22 mouse cellular contexts compared by ENCODE assay signal in genomic region chr1:35372751-35373150, GRCm38 (mm10).
DNase-seq lines count a peak whose midpoint lies in the region; ATAC-seq lines count a peak whose summit lies in the region.
"Had no signal": no experiment of that assay in that cellular context is flagged by ENCODE, and none has a peak within 500 bp of the region (broad histone marks: within the 10 kb centered on the region; RNA-seq: fewer than 3 reads in every experiment).

No protein-coding gene starts in this region.

- no peak overlapping the region for H3K27ac ChIP-seq in hindbrain, embryonic 14.5 days
- H3K27ac ChIP-seq in hindbrain, embryonic 12.5 days, result no peak overlapping the region

- no peak overlapping the region for H3K4me2 ChIP-seq in hindbrain, embryonic 14.5 days (replicated peaks)
- H3K4me2 ChIP-seq in hindbrain, embryonic 12.5 days (replicated peaks), result no peak overlapping the region

- 77% methylated on average over 4 of the region's 4 CpGs for WGBS in hindbrain, embryonic 14.5 days
- WGBS in hindbrain, embryonic 12.5 days, result 87% methylated on average over 4 of the region's 4 CpGs

- H3K36me3 ChIP-seq in hindbrain, embryonic 14.5 days (replicated peaks; ENCODE audit: control insufficient read depth, insufficient read depth), result no peaks in the 10 kb centered on the region
- H3K36me3 ChIP-seq in hindbrain, embryonic 12.5 days, result no peaks in the 10 kb centered on the region
- H3K36me3 ChIP-seq: G1E had no signal

- H3K9me3 ChIP-seq in hindbrain, embryonic 14.5 days (ENCODE audit: control insufficient read depth, low read length), result no peaks in the 10 kb centered on the region
- H3K9me3 ChIP-seq in hindbrain, embryonic 12.5 days (replicated peaks), result no peaks in the 10 kb centered on the region
- H3K9me3 ChIP-seq: G1E had no signal

- H3K27me3 ChIP-seq in hindbrain, embryonic 14.5 days (ENCODE audit: control insufficient read depth, insufficient read depth, low read length), result no peaks in the 10 kb centered on the region
- no peaks in the 10 kb centered on the region for H3K27me3 ChIP-seq in hindbrain, embryonic 12.5 days
- H3K27me3 ChIP-seq: CH12.LX, Patski had no signal

- DNase-seq in Muller cell, postnatal 12 days (ENCODE audit: inconsistent ontology term), result peak; percentile 66
- peak; percentile 5 for DNase-seq in retina, embryonic 14.5 days (ENCODE audit: low spot score)
- peak; percentile 59 for DNase-seq in retina, postnatal 1 day
- no peak for DNase-seq in kidney, adult 8-10 months
- DNase-seq in hindbrain, embryonic 14.5 days (ENCODE audit: low spot score), result no peak
- DNase-seq: adrenal gland, adult 2 months; adrenal gland, adult 8-10 months; adrenal gland, postnatal 10 days; adrenal gland, postnatal 14 days; adrenal gland, postnatal 25 days; adrenal gland, postnatal 36 days; B cell, adult 2 months; cerebellum, adult 11 months; cerebellum, adult 11-12 months; cerebellum, adult 18-20 months; cerebellum, adult 2 months had no signal

- H3K9ac ChIP-seq in hindbrain, embryonic 14.5 days, result no peak overlapping the region
- no peak overlapping the region for H3K9ac ChIP-seq in hindbrain, embryonic 12.5 days

- no peak overlapping the region for H3K4me3 ChIP-seq in hindbrain, embryonic 14.5 days (replicated peaks; ENCODE audit: low read length)
- H3K4me3 ChIP-seq in hindbrain, embryonic 12.5 days, result no peak overlapping the region

- H3K4me1 ChIP-seq in hindbrain, embryonic 14.5 days (replicated peaks; ENCODE audit: control insufficient read depth, insufficient read depth, low read length), result no peaks in the 10 kb centered on the region
- no peaks in the 10 kb centered on the region for H3K4me1 ChIP-seq in hindbrain, embryonic 12.5 days

- no peak for ATAC-seq in hindbrain, embryonic 14.5 days (ENCODE audit: low FRiP score)
- ATAC-seq in hindbrain, embryonic 12.5 days (ENCODE audit: low FRiP score), result no peak
- ATAC-seq: activated CD4-positive, CD25-positive, alpha-beta regulatory T cell, adult 4 months; CD4-positive, CD25-positive, alpha-beta regulatory T cell, adult 4 months; Patski had no signal

Comparison
In these comparisons a context has a peak if more than half of its experiments do, and no peak if none do; other contexts are left out.
1. DNase-seq: peak in Muller cell, postnatal 12 days (single experiment), retina, embryonic 14.5 days (single experiment) and retina, postnatal 1 day (single experiment); none in kidney, adult 8-10 months (0 of 2) and hindbrain, embryonic 14.5 days (single experiment).